Mouse (Mus musculus): ENCODE measurements around the gene Faap20.

The Faap20 gene

GRCm38 (mm10) chr4:155249257-155249647 lies 350 bp upstream of the Faap20 start:
- WGBS, result 0% methylated on average over 9 of the region's 9 CpGs

DNA sequence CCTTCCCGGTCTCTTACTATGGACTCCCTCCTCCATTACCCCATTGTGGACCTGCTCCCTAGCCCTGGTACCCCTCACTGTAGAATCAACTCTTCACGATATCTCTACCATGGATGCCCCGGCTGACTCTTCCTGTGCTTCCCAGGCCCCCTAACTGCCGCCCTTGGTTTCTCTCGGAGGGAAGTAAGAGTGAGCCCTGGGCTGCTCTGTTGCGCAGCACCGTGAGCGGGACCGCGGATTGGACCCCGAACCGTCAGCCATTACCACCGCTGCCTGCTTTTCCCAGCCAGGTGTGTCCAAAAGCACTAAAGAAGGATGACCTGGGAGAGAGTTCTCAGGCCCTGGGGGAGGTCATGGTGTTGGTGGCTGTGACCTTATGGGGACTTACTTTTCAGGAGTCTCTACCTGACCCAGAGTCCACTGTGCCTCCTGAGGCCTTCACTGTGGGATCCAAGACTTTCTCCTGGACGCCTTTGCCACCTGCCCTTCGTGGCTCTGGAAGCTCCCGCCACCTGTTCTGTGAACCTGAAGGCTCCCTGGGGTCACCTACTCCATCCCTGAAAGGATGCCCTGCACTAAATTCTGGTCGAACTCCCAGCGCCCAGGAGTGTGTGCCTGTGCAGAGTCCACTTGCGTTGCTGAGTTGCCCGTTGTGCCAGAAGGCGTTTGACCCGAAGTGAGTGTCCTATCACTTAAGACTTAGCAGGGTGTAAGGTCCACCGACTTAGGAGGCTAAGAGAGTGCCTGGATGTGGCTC lies 937 bp downstream of the Faap20 start:
- WGBS, result 15% methylated on average over 23 of the region's 23 CpGs

GRCm38 (mm10) chr4:155251147-155251546 lies 1.5 kb downstream of the Faap20 start:
- 64% methylated on average over 3 of the region's 3 CpGs for WGBS

- WGBS, result 63% methylated on average over 6 of the region's 6 CpGs
These were observed 2.7 kb downstream of the Faap20 start for GRCm38 (mm10) chr4:155252253-155252652.

DNA sequence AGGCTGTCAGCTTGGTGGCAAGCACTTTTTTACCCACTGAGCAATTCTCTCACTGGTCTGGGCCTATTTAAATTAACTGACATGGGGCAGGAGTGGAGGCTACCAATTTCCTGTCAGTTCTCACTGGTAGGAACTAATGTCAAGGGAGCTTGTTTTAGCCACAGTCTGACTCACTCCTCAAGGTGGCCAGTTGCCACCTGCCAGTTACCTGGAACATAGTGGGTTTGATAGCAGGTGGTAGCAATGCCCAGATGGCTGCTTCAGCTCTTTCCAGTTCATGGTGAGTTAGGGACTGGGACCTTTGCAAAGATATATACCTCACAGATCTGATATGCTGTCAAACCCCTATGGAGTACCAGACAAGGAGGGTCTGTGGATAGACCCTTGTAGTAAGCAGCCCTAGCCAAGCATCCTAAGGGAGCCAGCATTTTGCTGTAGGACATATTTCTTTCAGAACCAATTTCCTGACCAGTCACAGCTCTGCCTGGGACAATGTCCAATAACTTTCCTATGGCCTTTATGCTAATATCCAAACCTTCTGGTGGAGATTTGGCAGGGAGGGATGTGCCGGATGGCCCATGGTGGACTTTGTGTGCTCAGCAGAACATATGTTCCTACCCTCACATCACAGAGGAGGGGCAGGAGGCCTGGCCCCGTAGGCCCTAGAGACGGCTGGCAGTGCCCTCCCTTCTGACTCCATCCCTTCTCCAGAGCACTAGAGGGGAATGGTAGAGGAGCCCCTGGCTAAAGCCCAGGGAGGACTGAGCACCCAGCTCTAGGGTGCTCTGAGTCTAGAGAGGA lies 15.1 kb downstream of the Faap20 start:
- 63% methylated on average over 3 of the region's 3 CpGs for WGBS

DNA sequence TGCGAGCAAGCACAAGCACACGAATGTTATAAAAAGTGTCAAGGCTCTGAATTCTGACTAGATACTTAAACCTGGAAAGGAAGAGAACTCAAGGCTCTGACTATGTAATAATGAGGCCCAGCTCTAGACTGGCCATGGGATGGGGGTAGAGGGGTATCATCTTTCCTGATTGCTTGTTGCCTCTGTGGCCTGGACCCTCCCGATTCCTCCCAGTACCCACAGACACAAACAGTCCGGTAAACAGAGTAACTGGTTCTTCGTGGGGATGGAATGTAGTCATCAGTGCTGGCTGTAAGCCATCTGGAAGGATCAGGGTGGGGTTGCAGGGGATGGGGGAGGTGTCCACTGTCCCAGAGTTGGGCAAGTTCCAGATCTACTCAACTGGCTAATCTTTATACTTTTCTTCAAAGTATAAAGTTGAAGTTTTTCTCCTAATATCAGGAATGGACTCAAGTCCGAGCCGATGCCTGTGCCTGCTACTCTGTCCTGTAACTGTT lies 17.5 kb downstream of the Faap20 start:
- 62% methylated on average over 7 of the region's 7 CpGs for WGBS

DNA sequence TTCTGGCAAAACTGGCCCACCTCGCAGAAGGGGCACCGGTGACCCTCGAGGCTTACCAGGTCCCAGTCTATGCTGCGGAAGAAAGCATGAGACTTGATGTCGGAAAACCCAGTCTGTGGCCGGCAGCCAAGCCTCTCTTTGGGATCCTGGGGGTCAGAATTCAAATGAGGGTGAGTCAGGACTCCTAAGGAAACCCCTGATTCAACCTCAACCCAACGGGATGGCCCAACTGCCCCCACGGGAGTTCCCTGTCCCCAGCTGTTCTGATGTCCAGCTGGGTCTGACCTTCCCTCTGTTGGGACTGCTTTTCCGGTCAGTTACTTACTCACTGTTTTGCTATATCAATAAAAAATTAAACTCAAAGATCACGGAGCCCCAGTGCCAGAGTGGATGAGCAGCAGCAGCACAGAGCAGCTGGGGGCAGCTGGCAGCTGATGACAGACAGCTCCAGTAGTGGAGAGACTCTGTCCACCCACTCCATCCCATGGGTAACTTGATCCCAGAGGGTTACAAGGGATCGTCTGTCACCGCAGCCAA lies 18.1 kb downstream of the Faap20 start:
- 64% methylated on average over 12 of the region's 12 CpGs for WGBS

DNA sequence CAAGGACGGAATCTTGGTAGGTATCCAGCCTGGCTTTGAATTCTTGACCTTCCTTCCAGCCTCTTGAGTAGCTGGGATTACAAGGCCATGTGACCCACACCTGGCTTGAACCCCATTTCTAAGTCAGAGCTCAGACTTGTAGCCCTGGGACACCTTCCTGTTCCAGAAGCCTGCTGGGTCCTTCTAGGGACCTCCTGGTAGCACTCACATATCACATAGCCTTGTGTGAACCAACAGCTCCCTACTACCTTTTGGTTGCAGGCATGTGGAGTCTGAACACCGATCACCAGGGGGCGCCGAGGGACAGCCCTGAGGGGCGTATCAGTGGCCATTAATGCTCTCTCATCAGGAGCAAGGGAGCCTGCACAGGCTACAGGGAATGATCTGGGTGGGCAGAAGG lies 18.8 kb downstream of the Faap20 start:
- 36% methylated on average over 5 of the region's 5 CpGs for WGBS

GRCm38 (mm10) chr4:155274451-155274850 lies 24.8 kb downstream of the Faap20 start:
- WGBS, result 69% methylated on average over 5 of the region's 5 CpGs

- 40% methylated on average over 3 of the region's 3 CpGs for WGBS
These were observed 25.2 kb downstream of the Faap20 start for GRCm38 (mm10) chr4:155274851-155275250.

GRCm38 (mm10) chr4:155277963-155278362 lies 28.4 kb downstream of the Faap20 start:
- WGBS, result 61% methylated on average over 6 of the region's 6 CpGs

DNA sequence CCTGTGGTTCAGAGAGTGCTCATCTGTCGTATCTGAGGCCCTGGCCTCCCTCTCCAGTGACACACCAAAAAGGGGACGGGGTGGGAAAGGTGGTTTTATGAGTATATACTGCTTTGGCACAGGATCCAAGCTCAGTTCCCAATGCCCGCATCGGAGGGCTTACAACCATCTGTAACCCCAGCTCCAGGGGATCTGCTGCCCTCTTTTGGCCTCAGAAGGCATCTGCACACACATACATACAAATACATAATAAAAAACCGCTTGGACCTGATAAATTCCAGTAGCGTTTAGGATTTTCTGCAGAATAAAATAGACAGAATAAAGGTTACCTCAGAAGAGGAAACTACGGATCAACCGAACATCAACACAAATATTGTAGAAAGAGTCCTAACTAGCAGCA lies 29.5 kb downstream of the Faap20 start:
- WGBS, result 81% methylated on average over 8 of the region's 8 CpGs

DNA sequence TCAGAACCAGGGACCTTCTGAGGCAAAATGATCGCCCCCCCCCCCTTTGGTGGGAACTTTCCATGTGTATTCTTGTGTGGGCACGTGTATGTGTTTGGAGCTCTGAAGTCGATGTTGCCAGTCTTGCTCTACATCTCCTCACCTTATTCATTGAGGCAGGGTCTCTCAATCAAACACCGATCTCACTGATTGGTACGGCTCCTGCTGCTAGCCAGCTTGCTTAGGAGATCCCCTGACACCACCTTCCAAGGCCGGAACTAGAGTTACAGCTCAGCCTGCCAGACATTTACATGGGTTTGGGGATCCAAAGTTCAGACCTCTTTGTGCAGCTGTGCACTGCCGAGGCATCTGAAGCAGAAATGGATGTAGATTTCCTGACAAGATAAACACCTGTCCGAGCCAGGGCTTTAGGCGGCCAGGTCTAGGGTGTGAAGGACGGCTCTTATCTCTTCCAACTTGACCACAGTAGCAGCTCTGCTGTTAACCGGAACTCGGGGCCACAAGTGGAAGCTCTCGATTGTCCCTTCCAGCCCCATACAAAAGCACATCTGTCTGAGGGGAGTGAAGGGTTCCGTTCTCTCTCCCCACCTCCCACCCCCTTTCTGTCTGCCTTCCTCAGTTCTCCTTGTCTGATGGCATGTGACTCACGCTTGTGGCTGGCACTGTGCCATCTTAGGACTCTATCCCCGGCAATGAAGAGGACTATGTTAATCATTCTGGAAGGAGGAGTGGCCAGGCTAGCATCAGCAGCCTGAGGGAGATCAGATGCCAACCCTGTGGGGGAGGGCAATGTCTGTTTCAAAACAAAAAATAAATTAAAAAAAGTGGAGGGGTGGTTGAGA lies 30.5 kb downstream of the Faap20 start:
- 52% methylated on average over 16 of the region's 16 CpGs for WGBS

- WGBS, result 71% methylated on average over 1 of the region's 1 CpGs
These were observed 31.1 kb downstream of the Faap20 start for GRCm38 (mm10) chr4:155280768-155281121.

DNA sequence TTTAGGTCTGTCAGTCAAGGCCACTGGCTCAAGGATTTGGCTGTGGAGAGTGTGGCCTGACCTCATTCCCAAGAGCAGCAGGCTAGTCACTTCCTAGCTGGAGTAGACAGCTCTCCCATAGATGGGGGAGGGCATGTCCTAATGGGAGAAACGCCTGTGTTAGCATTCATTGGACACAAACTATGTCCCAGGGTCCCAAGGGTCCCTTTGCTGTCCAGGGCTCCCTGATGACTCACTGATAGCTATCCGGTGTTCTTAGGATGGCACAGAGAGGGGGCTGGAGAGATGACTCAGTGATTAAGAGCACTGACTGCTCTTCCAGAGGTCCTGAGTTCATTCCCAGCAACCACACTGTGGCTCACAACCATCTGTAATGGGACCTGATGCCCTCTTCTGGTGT lies 31.6 kb downstream of the Faap20 start:
- 77% methylated on average over 2 of the region's 2 CpGs for WGBS

- WGBS, result 61% methylated on average over 8 of the region's 8 CpGs
These were observed 32.0 kb downstream of the Faap20 start for GRCm38 (mm10) chr4:155281652-155282051.

DNA sequence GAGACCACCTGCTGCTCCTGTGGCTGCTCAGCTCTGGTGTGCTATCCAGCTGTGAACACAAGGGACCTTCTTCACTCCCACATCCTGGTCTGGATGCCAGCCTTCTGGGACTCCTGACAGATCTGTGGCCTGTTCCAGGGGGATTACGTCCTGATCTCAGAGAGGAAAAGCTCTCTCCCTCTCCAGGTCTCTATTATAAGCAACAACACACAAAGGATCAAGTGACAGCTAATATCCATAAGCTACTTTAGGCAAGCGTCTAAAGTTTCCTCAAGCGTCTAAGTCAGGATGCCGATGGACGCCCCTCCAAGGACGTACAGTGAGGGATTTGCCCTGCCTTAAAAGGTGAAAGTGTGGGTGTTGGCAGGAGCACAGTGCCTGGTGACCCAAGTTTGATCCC lies 32.6 kb downstream of the Faap20 start:
- WGBS, result 54% methylated on average over 6 of the region's 6 CpGs

- WGBS, result 19% methylated on average over 11 of the region's 11 CpGs
These were observed 33.5 kb downstream of the Faap20 start for GRCm38 (mm10) chr4:155283001-155283503.

DNA sequence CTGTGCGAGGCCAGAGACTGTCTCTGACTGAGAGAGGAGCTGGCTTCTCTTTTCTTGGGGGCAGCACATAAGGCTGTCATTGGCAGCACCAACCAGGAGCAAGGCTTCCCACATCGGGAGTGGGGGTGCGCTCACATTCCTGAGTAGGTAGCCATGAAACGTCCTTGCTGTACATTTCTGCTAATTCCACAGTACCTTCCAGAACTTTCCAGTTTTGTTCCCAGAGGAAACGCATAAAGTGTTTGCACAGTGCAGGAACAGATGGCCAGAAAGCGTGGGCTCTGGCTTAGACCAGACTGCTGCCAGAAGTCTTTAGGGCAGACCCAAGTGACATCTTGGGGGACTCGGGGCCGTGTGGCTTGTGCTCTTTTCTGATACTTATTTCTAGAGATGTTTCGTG lies 34.0 kb downstream of the Faap20 start:
- 29% methylated on average over 9 of the region's 9 CpGs for WGBS

DNA sequence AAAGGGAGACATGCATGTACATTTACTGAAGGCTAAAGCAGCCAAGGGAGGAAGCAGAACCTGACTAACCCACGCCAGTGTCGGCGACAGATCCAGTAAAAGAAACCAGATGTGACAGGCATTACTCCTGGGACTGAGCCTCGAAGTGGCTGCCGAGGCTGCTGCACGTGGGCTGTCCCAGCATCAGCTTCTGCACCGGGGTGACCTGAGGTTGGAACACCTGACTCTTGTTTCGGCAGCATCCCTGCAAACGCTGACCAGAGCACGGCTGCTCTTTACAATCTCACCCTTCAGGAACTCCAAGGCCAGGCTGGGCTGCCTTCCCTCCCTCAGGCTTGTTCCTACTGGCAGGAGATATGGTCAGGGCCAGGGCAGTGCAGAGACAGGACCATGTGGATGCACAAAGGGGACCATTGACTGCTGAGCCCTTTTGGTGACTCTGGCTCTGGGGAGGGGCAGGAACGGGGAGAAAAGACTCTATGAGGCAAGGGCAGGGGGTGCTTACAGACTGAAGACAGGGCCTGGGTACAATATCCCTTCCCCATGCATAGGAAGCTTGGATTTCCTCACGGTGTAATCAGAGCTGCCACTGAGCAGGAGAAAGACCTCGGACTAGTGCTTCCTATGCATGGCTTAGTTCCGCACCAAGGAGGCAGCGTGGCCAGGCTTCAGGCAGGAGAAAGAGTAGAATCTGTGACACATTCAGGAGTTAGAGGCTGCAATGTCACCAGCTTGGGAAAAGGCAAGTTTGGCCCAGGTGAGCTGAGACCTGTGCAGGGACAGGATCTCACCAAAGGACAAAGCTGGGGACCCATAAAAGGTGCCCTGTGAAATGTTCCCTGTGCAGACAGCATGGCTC lies 35.1 kb downstream of the Faap20 start:
- WGBS, result 55% methylated on average over 15 of the region's 15 CpGs

- 95% methylated on average over 4 of the region's 4 CpGs for WGBS
These were observed 36.5 kb downstream of the Faap20 start for GRCm38 (mm10) chr4:155286090-155286489.

Data from cerebral cortex, adult 2 months (tissue).